Mouse (Mus musculus): Measurements from ENCODE around the gene Lingo3. TPM values are rescaled to one million over a fixed set of nuclear protein-coding genes. Genes with fewer than 3 reads are reported as not detected.

Gene Lingo3
- polyA plus RNA-seq, 1 experiment, result 0.31 TPM

DNA sequence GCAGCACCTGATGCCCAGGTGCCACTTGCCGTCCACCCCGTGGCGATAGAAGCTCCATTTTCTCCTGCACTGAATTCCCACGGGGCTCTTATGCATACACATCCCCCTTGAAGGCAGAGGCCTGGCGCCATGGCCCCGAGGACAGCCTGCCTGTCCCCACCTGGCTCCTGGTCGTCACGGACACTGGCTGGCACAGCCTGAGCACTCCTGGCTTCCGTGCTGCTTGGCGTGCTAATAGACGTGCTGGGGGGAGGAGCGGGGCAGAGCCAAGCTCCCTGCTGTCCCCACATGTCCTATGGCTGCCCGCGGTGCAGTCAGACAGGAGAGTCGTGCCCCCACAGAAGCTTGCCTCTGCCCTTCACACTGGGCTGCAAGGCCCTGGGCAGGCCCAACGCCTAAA, 20.6 kb upstream of the Lingo3 start:
- no peak overlapping the region for H3K4me3 ChIP-seq (replicated peaks; ENCODE audit: extremely low read depth, low read depth, low read length)
- no peaks in the 10 kb centered on the region for H3K4me1 ChIP-seq (ENCODE audit: control insufficient read depth, insufficient read depth, low read length)
- no peak for DNase-seq
- TF ChIP-seq POLR2A (IDR thresholded peaks at IDR 0.05; ENCODE audit: borderline replicate concordance, extremely low read depth, low read depth, low read length), result no peak
- TF ChIP-seq CTCF (IDR thresholded peaks at IDR 0.05; ENCODE audit: insufficient read depth, low read length), result no peak
- WGBS, result 84% methylated on average over 16 of the region's 16 CpGs

DNA sequence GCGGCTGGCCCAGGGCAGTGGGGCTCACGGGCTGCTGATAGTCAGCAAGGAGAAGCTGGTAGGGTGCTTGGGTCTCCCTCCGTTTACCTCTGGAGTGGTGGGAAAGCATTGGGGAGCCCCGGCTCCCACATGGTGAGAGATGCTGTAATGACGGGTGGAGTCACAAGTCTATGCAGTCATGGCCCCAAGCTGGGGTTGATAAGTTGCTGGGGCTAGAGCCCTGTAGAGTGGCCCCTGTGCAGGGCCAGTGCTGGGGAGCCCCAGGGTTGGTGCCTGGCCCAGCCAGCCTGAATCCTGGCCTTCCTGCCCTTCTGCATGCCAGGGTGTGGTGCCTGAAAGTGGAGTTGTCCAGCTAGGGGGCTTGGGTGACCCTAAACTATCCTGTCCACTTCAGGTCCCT, 18.5 kb upstream of the Lingo3 start:
- no peak for DNase-seq
- no peak for TF ChIP-seq CTCF (IDR thresholded peaks at IDR 0.05; ENCODE audit: insufficient read depth, low read length)
- TF ChIP-seq POLR2A (IDR thresholded peaks at IDR 0.05; ENCODE audit: borderline replicate concordance, extremely low read depth, low read depth, low read length), result no peak
- Histone ChIP-seq H3K4me1 (ENCODE audit: control insufficient read depth, insufficient read depth, low read length) (no peaks in the 10 kb centered on the region), H3K4me3 (replicated peaks; ENCODE audit: extremely low read depth, low read depth, low read length) (no peak overlapping the region)
- 96% methylated on average over 5 of the region's 5 CpGs for WGBS

DNA sequence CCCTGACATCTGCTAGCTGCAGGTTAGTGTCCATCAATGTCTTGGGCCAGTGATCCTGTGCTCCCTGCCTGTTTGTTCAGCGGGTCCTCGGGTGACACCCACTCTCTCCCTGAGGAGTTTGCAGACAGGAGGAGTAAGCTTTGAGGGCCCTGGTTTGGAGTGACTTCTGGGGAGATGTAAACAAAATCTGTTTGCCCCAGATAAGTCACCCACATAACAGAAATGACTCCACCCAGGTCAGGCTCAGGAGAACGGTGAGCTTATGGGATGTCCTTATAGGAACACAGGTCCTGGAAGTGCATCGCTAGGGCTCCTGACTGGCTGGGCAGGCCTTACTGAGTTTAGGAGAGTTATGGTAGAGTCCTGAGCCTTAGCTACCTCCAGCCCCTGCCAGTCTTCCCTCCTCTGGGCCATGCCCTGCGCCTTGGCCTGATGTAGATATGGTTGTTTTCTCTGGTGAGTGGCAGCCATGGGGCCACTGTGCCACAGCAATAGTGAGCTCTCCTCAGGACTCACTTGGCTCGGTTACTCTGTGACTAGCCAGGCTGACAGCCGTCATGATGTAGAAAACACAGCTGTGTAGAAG, 14.6 kb upstream of the Lingo3 start:
- Histone ChIP-seq H3K4me1 (ENCODE audit: control insufficient read depth, insufficient read depth, low read length) (peaks cover 5% of the 10 kb centered on the region), H3K4me3 (replicated peaks; ENCODE audit: extremely low read depth, low read depth, low read length) (no peak overlapping the region)
- 64% methylated on average over 7 of the region's 7 CpGs for WGBS
- TF ChIP-seq CTCF (IDR thresholded peaks at IDR 0.05; ENCODE audit: insufficient read depth, low read length), result no peak
- no peak for DNase-seq

DNA sequence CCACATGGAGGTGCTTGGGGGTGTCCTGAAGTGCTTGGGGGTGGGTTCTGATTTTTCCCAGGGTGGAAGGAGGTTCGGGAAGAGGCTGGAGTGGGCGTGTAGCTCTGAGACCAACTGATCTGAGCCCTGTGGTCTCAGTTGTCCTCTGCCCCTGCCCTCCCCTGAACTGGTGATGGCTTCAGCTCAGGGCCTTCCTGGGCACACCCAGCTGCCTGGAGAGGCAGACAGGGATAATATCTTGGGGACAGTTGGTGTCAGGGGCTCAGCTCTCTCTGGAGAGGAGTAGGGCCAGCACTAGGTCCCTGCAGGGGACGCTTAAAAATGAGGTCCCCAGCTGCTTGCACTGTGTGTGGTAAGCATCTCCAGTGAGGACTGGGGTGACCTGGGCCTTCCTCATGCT, 14.0 kb upstream of the Lingo3 start:
- Histone ChIP-seq H3K4me3 (replicated peaks; ENCODE audit: extremely low read depth, low read depth, low read length) (no peak overlapping the region), H3K4me1 (ENCODE audit: control insufficient read depth, insufficient read depth, low read length) (peaks cover 5% of the 10 kb centered on the region)
- no peak for DNase-seq
- no peak for TF ChIP-seq POLR2A (IDR thresholded peaks at IDR 0.05; ENCODE audit: borderline replicate concordance, extremely low read depth, low read depth, low read length)
- TF ChIP-seq CTCF (IDR thresholded peaks at IDR 0.05; ENCODE audit: insufficient read depth, low read length), result no peak
- WGBS, result 69% methylated on average over 3 of the region's 3 CpGs

DNA sequence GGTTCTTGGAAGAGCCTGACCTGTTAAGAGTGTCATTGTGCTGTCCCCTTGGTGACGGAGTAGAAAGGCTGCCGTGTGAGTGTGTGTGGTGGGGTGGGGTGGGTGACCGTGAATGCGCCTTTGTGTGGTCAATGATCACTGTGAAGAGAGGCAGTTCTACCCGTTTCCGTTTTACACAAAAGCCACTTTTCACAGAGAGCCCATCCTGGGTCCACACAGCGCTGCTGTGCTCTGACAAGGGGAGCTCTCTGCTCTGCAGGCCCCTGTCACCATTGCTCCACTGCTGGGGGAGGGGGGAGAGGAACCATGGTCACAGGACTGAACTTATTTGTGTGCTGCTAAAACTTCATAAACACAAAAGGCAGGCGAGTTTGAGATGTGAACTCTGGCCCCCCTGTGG, 13.5 kb upstream of the Lingo3 start:
- H3K4me1 ChIP-seq (ENCODE audit: control insufficient read depth, insufficient read depth, low read length), result peaks cover 5% of the 10 kb centered on the region
- TF ChIP-seq CTCF (IDR thresholded peaks at IDR 0.05; ENCODE audit: insufficient read depth, low read length) (no peak), POLR2A (IDR thresholded peaks at IDR 0.05; ENCODE audit: borderline replicate concordance, extremely low read depth, low read depth, low read length) (no peak)
- WGBS, result 65% methylated on average over 8 of the region's 8 CpGs
- no peak overlapping the region for H3K4me3 ChIP-seq (replicated peaks; ENCODE audit: extremely low read depth, low read depth, low read length)
- DNase-seq, result no peak

DNA sequence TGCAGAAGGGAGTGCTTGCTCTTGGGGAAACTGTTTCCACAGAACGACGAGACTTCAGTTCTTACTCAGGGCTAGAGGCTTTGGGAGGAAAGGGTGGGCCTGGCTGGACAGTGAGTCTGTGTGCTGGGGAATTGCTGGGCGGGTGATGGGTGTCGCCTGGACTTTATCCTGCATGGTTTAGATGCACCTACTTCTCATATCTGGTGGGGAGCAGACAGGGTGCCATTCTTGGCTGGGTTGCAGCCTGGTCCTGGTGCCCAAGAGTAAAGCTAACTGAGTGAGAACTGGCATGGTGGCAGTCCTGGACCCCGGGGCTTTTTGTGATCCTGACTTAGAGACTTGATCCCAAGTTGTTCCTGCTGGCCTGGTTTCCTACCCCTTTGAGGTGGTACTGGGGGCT, 13.1 kb upstream of the Lingo3 start:
- 75% methylated on average over 5 of the region's 5 CpGs for WGBS
- TF ChIP-seq CTCF (IDR thresholded peaks at IDR 0.05; ENCODE audit: insufficient read depth, low read length) (no peak), POLR2A (IDR thresholded peaks at IDR 0.05; ENCODE audit: borderline replicate concordance, extremely low read depth, low read depth, low read length) (no peak)
- H3K4me1 ChIP-seq (ENCODE audit: control insufficient read depth, insufficient read depth, low read length), result peaks cover 5% of the 10 kb centered on the region
- no peak overlapping the region for H3K4me3 ChIP-seq (replicated peaks; ENCODE audit: extremely low read depth, low read depth, low read length)
- DNase-seq, result no peak

GRCm38 (mm10) chr10:80856267-80856666, 12.4 kb upstream of the Lingo3 start:
- no peak for TF ChIP-seq CTCF (IDR thresholded peaks at IDR 0.05; ENCODE audit: insufficient read depth, low read length)
- TF ChIP-seq POLR2A (IDR thresholded peaks at IDR 0.05; ENCODE audit: borderline replicate concordance, extremely low read depth, low read depth, low read length), result no peak
- WGBS, result 40% methylated on average over 3 of the region's 3 CpGs
- Histone ChIP-seq H3K4me1 (ENCODE audit: control insufficient read depth, insufficient read depth, low read length) (peaks cover 5% of the 10 kb centered on the region), H3K4me3 (replicated peaks; ENCODE audit: extremely low read depth, low read depth, low read length) (no peak overlapping the region)
- no peak for DNase-seq

GRCm38 (mm10) chr10:80855749-80856073, 11.9 kb upstream of the Lingo3 start:
- peak overlapping the region; percentile 86 for H3K4me3 ChIP-seq (replicated peaks; ENCODE audit: extremely low read depth, low read depth, low read length)
- 14% methylated on average over 11 of the region's 11 CpGs for WGBS
- no peak for DNase-seq
- TF ChIP-seq CTCF (IDR thresholded peaks at IDR 0.05; ENCODE audit: insufficient read depth, low read length) (no peak), POLR2A (IDR thresholded peaks at IDR 0.05; ENCODE audit: borderline replicate concordance, extremely low read depth, low read depth, low read length) (no peak)
- H3K4me1 ChIP-seq (ENCODE audit: control insufficient read depth, insufficient read depth, low read length), result peaks cover 5% of the 10 kb centered on the region

DNA sequence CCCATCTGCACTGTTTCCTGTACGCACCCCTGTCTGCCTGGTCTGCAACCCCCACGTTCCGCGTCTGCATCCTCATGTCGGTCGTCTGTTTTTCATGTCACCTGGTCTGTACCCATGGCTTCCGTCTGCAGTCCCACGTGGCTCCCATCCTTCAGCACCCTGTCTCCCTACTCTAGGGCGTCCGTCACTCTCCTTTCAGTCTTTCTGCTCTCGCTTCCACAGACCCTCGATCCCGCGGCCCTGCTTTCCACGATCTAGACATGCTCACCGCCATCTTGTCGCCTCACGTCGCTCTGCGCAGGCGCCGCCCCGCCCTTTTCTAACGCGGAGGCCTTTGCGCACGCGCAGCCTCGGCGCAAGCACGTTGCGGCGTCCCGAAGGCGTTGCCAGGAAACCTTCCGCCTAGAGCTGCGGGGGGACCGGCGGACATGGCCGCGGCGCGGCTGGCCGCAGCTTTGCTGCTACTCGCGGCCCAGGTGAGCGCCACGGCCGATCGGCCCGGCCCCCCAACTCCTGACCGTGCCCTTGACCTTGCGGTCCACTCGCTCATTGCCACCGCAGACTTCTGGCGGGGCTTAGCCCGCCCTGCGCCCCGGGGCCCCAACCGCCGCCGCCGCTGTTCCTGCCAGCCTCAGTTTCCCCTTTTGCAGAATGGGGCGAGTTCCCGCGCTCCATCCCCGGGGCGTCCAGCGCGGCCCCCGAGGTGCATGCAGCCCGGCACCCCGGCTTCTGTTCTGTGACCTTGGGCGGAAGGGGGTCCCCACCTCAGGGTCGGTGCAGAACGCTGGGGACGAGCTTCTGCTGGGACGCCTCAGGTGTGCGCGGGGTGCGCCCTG, 11.3 kb upstream of the Lingo3 start, which contains the start of the genes Lsm7 and Sppl2b:
Gene Lsm7 (minus strand): TSS at position 297 of the 836 bp plus-strand sequence.
Gene Sppl2b (plus strand): TSS at position 363 of the 836 bp plus-strand sequence.
- peak; percentile 98 for DNase-seq
- peak within 1 kb of the TSS; percentile 86 for H3K4me3 ChIP-seq (replicated peaks; ENCODE audit: extremely low read depth, low read depth, low read length)
- H3K4me1 ChIP-seq (ENCODE audit: control insufficient read depth, insufficient read depth, low read length), result peaks cover 5% of the 10 kb centered on the region
- WGBS, result under 1% methylated on average over 81 of the region's 81 CpGs
- TF ChIP-seq CTCF (IDR thresholded peaks at IDR 0.05; ENCODE audit: insufficient read depth, low read length) (no peak), POLR2A (IDR thresholded peaks at IDR 0.05; ENCODE audit: borderline replicate concordance, extremely low read depth, low read depth, low read length) (peak; percentile 81)

- TF ChIP-seq POLR2A (IDR thresholded peaks at IDR 0.05; ENCODE audit: borderline replicate concordance, extremely low read depth, low read depth, low read length) (no peak), CTCF (IDR thresholded peaks at IDR 0.05; ENCODE audit: insufficient read depth, low read length) (no peak)
- peak; percentile 49 for DNase-seq
- no peak overlapping the region for H3K4me3 ChIP-seq (replicated peaks; ENCODE audit: extremely low read depth, low read depth, low read length)
- WGBS, result 9% methylated on average over 10 of the region's 10 CpGs
- H3K4me1 ChIP-seq (ENCODE audit: control insufficient read depth, insufficient read depth, low read length), result no peaks in the 10 kb centered on the region
Measured at GRCm38 (mm10) chr10:80848571-80848970, 4.7 kb upstream of the Lingo3 start.
